In genomic region chr16:21323446-21324034, GRCm38 (mm10) we compare ENCODE assay signal across 22 mouse cellular contexts.
DNase-seq lines count a peak whose midpoint lies in the region; ATAC-seq and TF ChIP-seq lines count a peak whose summit lies in the region.
"Had no signal": no experiment of that assay in that cellular context is flagged by ENCODE, and none has a peak within 500 bp of the region (broad histone marks: within the 10 kb centered on the region; RNA-seq: fewer than 3 reads in every experiment).

No protein-coding gene starts in this region.

- WGBS in lung, postnatal 0 days: 39% methylated on average over 3 of the region's 3 CpGs
- WGBS in limb, embryonic 10.5 days: 82% methylated on average over 3 of the region's 3 CpGs

- H3K9ac ChIP-seq in lung, postnatal 0 days (replicated peaks; ENCODE audit: low read depth): no peak overlapping the region
- H3K9ac ChIP-seq: embryonic facial prominence, embryonic 12.5 days; forebrain, embryonic 13.5 days; forebrain, postnatal 0 days; heart, embryonic 13.5 days; hindbrain, embryonic 15.5 days had no signal

- peaks cover 9% of the 10 kb centered on the region; the same call in 1 of the 2 replicates for H3K4me1 ChIP-seq in lung, postnatal 0 days (ENCODE audit: insufficient read depth, low read depth, low read length)
- peaks cover 31% of the 10 kb centered on the region for H3K4me1 ChIP-seq in limb, embryonic 10.5 days
- H3K4me1 ChIP-seq: forebrain, embryonic 13.5 days; hindbrain, embryonic 15.5 days had no signal

- no peak overlapping the region for H3K4me2 ChIP-seq in lung, postnatal 0 days (replicated peaks; ENCODE audit: low read depth, low read length)
- H3K4me2 ChIP-seq: embryonic facial prominence, embryonic 12.5 days; forebrain, embryonic 13.5 days; heart, embryonic 13.5 days; hindbrain, embryonic 15.5 days had no signal

- no peak overlapping the region for H3K27ac ChIP-seq in lung, postnatal 0 days (ENCODE audit: low read length)
- H3K27ac ChIP-seq in limb, embryonic 10.5 days: peak overlapping the region; percentile 36; the same call in 1 of the 2 replicates
- H3K27ac ChIP-seq: embryonic facial prominence, embryonic 12.5 days; forebrain, embryonic 13.5 days; heart, embryonic 13.5 days; hindbrain, embryonic 15.5 days had no signal

- no peaks in the 10 kb centered on the region for H3K36me3 ChIP-seq in lung, postnatal 0 days (ENCODE audit: insufficient read depth, low read length)
- no peaks in the 10 kb centered on the region for H3K36me3 ChIP-seq in limb, embryonic 10.5 days
- H3K36me3 ChIP-seq: embryonic facial prominence, embryonic 12.5 days; heart, embryonic 13.5 days; hindbrain, embryonic 15.5 days had no signal

- no peaks in the 10 kb centered on the region for H3K27me3 ChIP-seq in lung, postnatal 0 days (replicated peaks; ENCODE audit: insufficient read depth, low read length)
- H3K27me3 ChIP-seq in limb, embryonic 10.5 days (ENCODE audit: low read depth, poor library complexity, severe bottlenecking): no peaks in the 10 kb centered on the region
- H3K27me3 ChIP-seq: embryonic facial prominence, embryonic 12.5 days; heart, embryonic 13.5 days; hindbrain, embryonic 15.5 days; Patski had no signal

- no peak for ATAC-seq in lung, postnatal 0 days
- no peak for ATAC-seq in megakaryocyte-erythroid progenitor cell, adult 5-6 weeks (replicated peaks; ENCODE audit: low FRiP score, low TSS enrichment, poor library complexity, severe bottlenecking)
- ATAC-seq: activated CD4-positive, CD25-positive, alpha-beta regulatory T cell, adult 4 months; forebrain, embryonic 13.5 days; forebrain, postnatal 0 days; Patski had no signal

- no peak for TF ChIP-seq EP300 in lung, postnatal 0 days (IDR thresholded peaks at IDR 0.05)

- peak; percentile 11 for DNase-seq in adrenal gland, adult 2 months
- no peak for DNase-seq in adrenal gland, postnatal 25 days
- peak; percentile 37 for DNase-seq in lung, postnatal 0 days (ENCODE audit: low spot score)
- no peak for DNase-seq in lung, postnatal 14 days
- DNase-seq in adipocyte (ENCODE audit: low spot score): peak; percentile 83
- DNase-seq in limb, embryonic 10.5 days (ENCODE audit: low spot score): no peak
- no peak for DNase-seq in left cerebral cortex, adult 9 months (ENCODE audit: low spot score in 2 of 2)
- DNase-seq: adrenal gland, adult 8-10 months; cerebellum, adult 2 months; cerebellum, postnatal 10 days; embryo, embryonic 11 days; forebrain, postnatal 0 days; gastrocnemius, postnatal 36 days; heart, adult 11 months; heart, postnatal 36 days had no signal

- no peak for TF ChIP-seq CTCF in lung, postnatal 0 days (IDR thresholded peaks at IDR 0.05)

- H3K4me3 ChIP-seq in lung, postnatal 0 days (ENCODE audit: low read depth, low read length): no peak overlapping the region
- no peak overlapping the region for H3K4me3 ChIP-seq in limb, embryonic 10.5 days
- H3K4me3 ChIP-seq: embryonic facial prominence, embryonic 12.5 days; forebrain, embryonic 13.5 days; heart, embryonic 13.5 days; hindbrain, embryonic 15.5 days had no signal

- H3K9me3 ChIP-seq in lung, postnatal 0 days (ENCODE audit: low read length): no peaks in the 10 kb centered on the region
- H3K9me3 ChIP-seq in limb, embryonic 10.5 days (replicated peaks): no peaks in the 10 kb centered on the region
- H3K9me3 ChIP-seq: embryonic facial prominence, embryonic 12.5 days; forebrain, embryonic 13.5 days; heart, embryonic 13.5 days; hindbrain, embryonic 15.5 days had no signal

Comparison
In these comparisons a context has a peak if more than half of its experiments do, and no peak if none do; other contexts are left out.
1. DNase-seq: peak in adrenal gland, adult 2 months (single experiment), lung, postnatal 0 days (single experiment) and adipocyte (single experiment); none in adrenal gland, postnatal 25 days (single experiment), lung, postnatal 14 days (single experiment), limb, embryonic 10.5 days (single experiment) and left cerebral cortex, adult 9 months (0 of 2).